Mouse (Mus musculus): ENCODE results near the gene Gm17349. TPM values are rescaled to one million over a fixed set of nuclear protein-coding genes. Genes with fewer than 3 reads are reported as not detected.

Gm17349 gene
- total RNA-seq, 2 experiments from 2014 or later, result 5.0 to 5.1 TPM

GRCm38 (mm10) chr15:99719865-99720264 lies 14.6 kb upstream of the Gm17349 start:
- no peak for DNase-seq
- intact Hi-C loops (cut with DNase I), result loop anchor here (5.0 kb wide), 2 partner anchors 182 to 1083 kb away; no protein-coding TSS in a partner anchor

DNA sequence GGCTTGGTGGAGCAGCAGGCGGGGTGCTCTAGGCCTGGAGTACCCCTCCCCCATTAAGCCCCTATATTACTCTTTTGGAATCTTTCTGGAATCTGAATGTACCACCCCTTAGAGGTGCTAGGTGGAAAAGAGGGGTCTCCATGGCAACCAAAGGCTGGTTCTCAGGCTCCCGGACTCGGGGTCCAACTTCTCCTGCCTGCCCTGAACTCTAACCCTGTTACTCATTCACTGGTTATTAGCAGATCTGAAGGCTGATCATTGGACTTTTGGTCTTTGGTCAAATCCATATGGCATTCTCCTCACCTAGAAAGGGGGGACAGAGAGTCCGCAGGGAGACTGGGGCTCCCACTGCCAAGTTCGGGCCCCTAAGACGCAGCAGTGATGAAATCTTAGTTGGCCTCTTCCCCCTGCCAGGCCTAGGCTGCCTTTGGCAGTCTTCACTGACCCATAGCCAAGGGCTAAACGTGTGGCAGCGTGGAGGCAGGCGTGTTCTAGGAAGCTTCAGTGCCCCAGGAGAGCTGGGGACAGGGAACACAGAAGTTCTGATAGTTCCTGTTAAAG lies 13.3 kb upstream of the Gm17349 start:
- intact Hi-C loops (cut with DNase I), result loop anchor here (5.0 kb wide), 1 partner anchor 184 kb away; no protein-coding TSS in a partner anchor
- DNase-seq, result no peak

DNA sequence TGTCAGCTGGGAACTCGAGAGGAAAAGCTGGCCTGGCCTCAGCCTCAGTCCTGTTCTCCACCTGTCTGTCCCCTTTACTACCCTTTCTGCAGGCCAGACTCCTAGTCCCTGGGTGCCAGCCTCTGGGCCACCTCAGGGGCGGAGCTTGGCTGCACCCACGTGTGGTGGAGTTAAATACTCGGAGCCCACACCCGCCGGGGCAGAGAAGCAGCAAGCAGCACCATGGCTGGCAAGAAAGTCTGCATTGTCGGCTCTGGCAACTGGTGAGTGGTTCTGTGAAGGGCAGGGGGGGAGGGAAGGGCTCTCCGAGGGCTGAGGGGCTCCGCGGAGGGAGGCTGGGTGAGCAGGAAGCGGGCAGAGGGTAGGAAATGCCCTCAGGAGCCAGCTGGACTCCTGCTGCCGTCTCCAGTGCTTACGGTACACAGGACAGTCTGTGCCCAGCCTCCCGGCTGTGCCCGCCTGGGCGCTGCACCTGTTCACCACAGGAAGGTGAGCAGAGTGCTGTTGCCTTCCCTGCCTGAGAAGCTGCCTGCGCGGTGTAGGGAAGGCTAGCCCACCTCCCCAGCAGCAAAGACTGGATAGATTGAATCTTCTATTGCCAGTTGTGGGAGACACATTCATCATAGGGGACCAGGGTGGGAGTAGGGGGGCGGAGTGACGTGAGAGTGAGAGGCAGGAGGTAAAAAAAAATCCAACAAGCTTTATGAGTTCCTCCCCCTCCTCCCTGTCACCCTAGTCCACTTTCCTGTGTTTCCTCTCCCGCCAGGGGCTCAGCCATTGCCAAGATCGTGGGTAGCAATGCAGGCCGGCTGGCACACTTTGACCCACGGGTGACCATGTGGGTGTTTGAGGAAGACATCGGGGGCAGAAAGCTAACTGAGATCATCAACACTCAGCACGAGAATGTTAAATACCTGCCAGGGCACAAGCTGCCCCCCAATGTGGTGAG lies 12.4 kb upstream of the Gm17349 start, which contains the start of gene Gpd1:
Gene Gpd1 (plus strand): TSS at position 130 of the 949 bp plus-strand sequence.
- intact Hi-C loops (cut with DNase I), result loop anchor here (5.0 kb wide), 1 partner anchor 185 kb away; no protein-coding TSS in a partner anchor
- peak; percentile 52 to 70 for DNase-seq

GRCm38 (mm10) chr15:99716814-99717213 lies 11.5 kb upstream of the Gm17349 start:
- intact Hi-C loops (cut with DNase I), result loop anchor here (5.0 kb wide), 1 partner anchor 185 kb away; no protein-coding TSS in a partner anchor
- DNase-seq, result no peak

- no peak for DNase-seq
- intact Hi-C loops (cut with DNase I), result loop anchor here (2.0 to 5.0 kb wide), 2 partner anchors 63 to 186 kb away; no protein-coding TSS in a partner anchor
Measured at GRCm38 (mm10) chr15:99715982-99716746, 10.9 kb upstream of the Gm17349 start.

DNA sequence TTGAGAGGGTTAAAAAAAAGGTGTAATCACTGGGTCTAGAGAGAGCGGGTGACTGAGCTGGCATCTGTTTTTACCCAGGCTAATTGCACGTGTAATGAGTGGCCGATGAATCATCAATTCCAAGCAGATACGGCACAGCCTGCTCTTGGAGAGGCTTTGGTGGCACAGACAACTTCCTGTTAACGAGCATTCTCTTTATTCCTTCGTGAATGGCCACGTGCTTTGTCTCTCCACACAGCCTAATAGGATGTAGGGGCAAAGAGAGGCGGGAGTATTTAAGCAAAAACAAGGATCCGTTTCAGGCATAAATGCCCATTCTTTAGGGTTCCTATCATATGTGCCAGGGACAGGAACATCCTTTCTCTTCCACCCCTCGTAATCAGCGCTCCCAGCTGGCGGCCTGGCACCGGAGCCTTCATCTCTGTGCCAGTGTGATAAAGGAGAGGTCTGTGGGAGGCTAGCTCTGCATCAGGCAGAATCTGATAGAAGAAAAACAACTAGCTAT lies 10.1 kb upstream of the Gm17349 start:
- intact Hi-C loops (cut with DNase I), result loop anchor here (2.0 to 5.0 kb wide), 2 partner anchors 63 to 187 kb away; no protein-coding TSS in a partner anchor
- no peak for DNase-seq

GRCm38 (mm10) chr15:99714858-99715257 lies 9.6 kb upstream of the Gm17349 start:
- intact Hi-C loops (cut with DNase I), result loop anchor here (2.0 to 5.0 kb wide), 2 partner anchors 64 to 187 kb away; no protein-coding TSS in a partner anchor
- DNase-seq, result peak; percentile 78 to 87

GRCm38 (mm10) chr15:99714206-99714605 lies 8.9 kb upstream of the Gm17349 start:
- intact Hi-C loops (cut with DNase I), result loop anchor here (2.0 kb wide), 1 partner anchor 65 kb away; no protein-coding TSS in a partner anchor
- peak in 1 of 2 experiments; percentile 45 for DNase-seq

DNA sequence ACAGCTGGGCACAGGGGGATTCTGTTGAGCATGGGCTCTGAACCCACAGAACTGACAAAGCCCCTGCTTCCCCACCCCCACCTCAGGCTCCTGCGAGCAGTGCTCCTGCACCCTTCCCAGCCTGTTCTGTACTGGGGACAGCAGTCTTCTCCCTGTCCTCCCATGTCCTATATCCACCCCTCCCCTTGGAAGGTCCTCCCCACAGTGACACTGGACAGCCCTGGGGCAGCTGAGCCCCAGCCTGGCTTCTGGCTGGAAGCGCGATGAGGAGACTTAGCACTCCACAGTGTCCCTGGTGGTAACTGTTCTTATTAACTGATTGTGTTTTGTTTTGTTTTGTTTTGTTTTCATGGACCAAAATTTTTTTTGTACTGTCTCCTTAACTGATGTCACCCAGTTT lies 8.3 kb upstream of the Gm17349 start:
- intact Hi-C loops (cut with DNase I), result no loop called here
- DNase-seq, result no peak

DNA sequence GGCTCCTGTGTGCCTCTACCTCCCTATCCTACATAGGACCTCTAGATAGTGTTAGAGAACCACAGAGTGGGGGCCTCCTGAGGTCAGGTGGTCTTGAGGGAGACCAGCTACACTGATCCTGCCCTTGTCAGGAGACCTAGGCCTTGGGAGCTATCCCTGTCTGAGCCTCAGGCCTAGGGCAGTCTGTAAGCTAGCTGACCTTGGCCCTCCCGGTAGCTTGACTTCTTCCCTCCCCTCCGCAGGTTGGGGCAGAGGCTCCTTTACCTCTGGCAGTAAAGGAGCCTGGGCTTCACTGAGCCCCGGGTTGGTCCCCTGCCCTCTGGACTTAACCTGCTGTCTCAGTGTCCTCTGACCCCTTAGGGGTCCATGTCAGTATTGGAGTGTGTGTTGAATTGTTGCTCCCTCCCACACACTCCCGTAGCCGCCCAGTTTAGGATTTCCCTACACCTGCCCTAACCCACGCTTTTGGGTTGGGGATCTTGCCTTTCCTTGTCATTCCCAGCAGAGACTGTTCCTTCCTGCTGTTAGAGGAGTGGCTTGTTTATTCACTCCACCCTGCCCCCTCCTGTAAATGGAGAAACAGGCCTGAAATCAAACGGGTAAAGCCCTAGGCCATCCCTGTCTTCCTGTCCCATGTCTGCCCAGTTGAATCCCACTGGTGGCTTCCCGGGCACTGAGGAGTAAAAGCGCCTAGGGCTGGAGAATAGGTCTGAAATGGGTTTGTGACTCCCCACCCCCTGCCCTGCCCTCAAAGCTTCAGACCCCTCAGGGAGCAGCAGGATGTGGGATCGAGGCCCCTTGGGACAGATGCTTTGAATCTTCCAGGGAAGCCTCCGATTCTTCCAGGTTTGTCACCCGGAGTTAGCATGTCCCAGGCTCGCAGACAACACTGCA lies 7.6 kb upstream of the Gm17349 start:
- DNase-seq, result no peak
- intact Hi-C loops (cut with DNase I), result no loop called here

GRCm38 (mm10) chr15:99711491-99711890 lies 6.2 kb upstream of the Gm17349 start:
- intact Hi-C loops (cut with DNase I), result no loop called here
- no peak for DNase-seq

DNA sequence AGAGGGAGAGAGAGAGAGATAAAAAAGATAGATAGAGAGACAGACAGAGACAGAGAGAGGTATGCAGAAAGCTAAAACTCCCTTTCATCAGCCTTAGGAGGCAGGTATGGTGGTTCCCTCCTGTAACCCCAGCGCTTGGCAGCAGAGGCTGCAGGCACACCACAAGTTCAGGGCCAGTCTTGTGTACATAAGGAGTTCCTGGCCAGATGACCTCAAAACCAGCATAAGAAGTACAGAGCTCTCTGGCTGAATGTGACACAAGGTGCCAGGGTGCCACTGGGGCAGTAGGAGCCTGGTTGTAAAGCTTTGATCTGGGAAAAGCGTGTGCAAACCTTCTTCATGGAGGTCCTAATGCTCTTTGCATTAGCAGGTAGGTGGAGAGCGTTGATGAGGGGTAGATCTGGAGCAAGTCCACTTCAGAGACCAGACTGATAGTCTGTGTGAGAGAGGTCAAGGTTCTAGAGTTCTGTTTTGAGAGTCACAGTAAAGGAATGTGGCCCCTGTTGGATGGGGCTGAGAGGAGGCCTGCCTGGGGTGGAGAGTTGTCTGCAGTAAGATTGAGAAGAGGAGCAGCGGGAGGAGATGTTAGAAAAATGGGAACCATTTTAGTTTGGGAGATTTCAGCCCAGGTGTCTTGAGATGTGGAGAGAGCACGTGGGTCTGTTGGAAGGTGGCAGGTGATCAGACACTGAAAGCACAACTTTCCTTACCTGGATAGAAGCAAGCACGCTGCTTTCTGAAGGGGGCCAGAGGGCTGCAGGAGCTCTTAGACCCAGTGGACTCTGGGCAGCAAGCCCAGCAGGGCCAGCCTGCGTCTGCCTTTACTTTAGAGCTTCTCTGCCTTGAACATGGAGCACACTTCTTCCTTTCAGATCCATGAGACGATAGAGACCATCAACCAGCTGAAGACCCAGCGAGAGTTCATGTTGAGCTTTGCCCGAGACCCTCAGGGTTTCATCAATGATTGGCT lies 5.2 kb upstream of the Gm17349 start:
- no peak for DNase-seq
- intact Hi-C loops (cut with DNase I), result no loop called here

DNA sequence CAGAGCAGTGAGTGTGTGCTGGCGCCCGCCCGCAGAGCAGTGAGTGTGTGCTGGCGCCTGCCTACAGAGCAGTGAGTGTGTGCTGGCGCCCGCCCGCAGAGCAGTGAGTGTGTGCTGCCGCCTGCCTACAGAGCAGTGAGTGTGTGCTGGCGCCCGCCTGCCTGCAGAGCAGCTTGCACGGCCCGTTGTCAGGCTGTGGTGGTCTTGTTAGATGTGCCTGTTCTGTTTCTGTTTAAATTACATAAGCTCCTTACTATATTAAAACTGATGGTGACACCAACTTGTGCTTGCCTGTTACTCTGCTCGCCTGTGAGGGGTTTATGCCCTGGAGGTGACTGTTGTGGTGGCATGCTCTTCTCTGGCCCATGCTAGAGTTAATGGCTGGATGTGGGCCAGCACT lies 2.9 kb upstream of the Gm17349 start:
- DNase-seq, result no peak
- intact Hi-C loops (cut with DNase I), result no loop called here

- intact Hi-C loops (cut with DNase I), result loop anchor here (2.0 kb wide), 1 partner anchor 20 kb away; the partner anchor contains the start of gene Cox14
- peak in 1 of 2 experiments; percentile 43 for DNase-seq
Measured at GRCm38 (mm10) chr15:99704881-99705280, 409 bp downstream of the Gm17349 start.

DNA sequence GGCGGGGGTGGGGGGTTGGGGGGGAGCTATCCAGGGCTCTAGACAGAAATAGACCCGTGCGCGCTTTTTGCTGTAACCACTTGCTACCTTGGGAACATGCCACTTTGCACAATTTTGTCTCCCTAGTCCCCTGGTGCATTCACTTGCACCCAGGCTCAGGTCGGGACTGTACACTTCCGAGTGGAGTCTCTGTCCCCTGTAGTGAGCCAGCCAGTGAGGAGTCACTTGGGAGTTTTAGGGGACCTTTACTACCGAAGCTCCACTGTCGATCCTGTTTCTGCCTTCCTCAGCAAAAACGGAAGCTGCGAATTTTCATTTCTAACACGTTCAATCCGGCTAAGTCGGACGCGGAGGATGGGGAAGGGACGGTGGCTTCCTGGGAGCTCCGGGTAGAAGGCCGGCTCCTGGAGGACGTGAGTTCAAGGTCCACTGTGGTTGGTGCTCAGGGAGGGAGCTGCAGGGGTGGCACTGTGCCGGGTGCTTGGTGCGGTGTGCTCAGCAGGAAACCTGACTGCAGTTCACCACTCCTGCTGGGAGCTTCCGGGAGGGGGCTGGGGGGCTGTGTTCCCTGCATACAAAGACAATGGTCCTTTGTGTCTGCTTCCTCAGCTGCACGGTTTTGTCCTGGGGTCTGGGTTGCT lies 1.1 kb downstream of the Gm17349 start:
- DNase-seq, result peak in 1 of 2 experiments; percentile 47

DNA sequence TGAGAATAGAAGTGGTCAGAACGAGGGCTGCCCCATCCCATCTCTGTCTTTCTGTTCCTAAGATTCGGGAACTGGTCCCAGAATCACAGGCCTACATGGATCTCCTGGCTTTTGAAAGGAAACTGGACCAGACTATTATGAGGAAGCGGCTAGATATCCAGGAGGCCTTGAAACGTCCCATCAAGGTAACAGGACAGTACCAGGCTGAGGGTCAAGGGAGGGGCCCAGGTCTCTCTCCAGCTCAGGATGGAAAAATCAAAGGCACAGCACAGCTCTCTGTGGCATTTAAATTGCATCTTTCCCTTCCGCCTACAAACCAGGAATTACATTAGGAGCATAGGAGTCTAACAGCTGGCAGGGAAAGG lies 1.6 kb downstream of the Gm17349 start:
- no peak for DNase-seq
- intact Hi-C loops (cut with DNase I), result loop anchor here (2.0 kb wide), 1 partner anchor 21 kb away; the partner anchor contains the start of gene Cox14

More for the DNA sequence above, 1.1 kb downstream of the Gm17349 start:
- intact Hi-C loops (cut with DNase I), result loop anchor here (2.0 kb wide), 1 partner anchor 21 kb away; the partner anchor contains the start of gene Cox14

DNA sequence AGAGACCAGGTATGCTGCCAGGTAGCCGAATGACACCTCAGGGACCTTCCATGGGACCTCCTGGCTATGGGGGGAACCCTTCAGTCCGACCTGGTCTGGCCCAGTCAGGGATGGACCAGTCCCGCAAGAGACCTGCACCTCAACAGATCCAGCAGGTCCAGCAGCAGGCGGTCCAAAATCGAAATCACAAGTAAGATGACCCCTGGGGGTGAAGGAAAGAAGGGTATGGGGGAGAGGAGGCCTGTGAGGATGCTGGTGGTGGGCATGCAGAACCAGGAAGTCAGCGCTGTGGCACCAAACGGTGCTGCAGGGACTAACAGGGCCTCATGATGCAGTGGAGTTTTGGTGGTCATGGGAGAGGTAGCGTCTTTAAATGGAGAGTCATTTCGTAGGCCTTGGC lies 2.2 kb downstream of the Gm17349 start:
- DNase-seq, result no peak
- intact Hi-C loops (cut with DNase I), result no loop called here
